Mouse (Mus musculus) erythroid progenitor cell, adult 5-6 weeks (primary cell): ENCODE measurements around the gene Nptn. TPM values are rescaled to one million over a fixed set of nuclear protein-coding genes. Genes with fewer than 3 reads are reported as not detected.

Experiments
- ATAC-seq: replicated peaks from 2 replicates; pipeline ENCODE4 v1.8.0; 2016; ENCODE audit warnings: moderate number of reproducible peaks, mild to moderate bottlenecking, moderate TSS enrichment, inconsistent platforms; ENCODE audit not compliant: poor library complexity, low FRiP score, severe bottlenecking
- total RNA-seq, 2 experiments: library from RNA; stranded (forward) in 1 of 2; stranded (reverse) in 1 of 2; fragments of 150-400 nt in 1 of 2; fragments of 186-747, 209-891 nt in 1 of 2; gene quantifications; 2 replicates each; pipeline versions ENCODE4 v1.2.3 to v1.2.4; 2015 to 2017; ENCODE audit warnings: low replicate concordance in 2 of 2

Gene Nptn
- total RNA-seq, 2 experiments from 2014 or later, result 230 to 552 TPM

DNA sequence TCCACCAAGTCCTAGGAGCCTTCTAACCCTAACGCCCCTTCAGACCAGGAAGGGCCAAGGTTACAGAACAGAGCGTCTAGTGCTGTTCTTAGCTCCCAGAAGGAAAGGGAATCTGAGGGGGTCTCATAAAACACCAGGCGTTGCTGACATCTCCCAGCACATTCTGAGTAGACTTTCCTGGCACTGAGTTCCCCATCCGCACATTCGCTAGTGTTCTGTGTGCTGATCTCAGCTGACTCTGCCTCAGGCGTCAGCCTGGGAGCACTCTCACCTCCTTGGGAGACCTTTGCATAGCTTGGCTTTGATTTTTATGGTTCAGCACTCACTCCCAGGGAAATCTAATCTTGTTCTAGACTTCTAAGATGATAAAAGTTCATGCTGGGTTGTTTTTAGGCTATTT lies 93.3 kb downstream of the Nptn start:
- ATAC-seq, result no peak

DNA sequence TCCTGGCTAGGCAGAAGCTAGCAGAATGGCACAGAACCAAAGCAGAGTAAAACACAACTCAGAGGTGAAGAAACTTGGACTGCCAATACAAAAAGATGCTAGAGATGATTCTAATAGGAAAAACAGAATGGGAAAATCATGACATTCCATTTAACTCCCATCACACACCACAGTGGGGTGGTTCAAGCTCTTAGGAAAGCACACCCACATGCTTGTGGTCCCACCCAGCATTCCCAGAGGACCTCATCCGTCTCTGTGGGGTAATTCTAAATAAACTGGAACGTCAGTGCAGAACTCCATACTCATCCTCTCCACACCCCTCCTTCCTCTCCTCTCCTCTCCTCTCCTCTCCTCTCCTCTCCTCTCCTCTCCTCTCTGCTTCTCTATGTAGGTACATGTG lies 99.4 kb downstream of the Nptn start:
- ATAC-seq, result no peak

DNA sequence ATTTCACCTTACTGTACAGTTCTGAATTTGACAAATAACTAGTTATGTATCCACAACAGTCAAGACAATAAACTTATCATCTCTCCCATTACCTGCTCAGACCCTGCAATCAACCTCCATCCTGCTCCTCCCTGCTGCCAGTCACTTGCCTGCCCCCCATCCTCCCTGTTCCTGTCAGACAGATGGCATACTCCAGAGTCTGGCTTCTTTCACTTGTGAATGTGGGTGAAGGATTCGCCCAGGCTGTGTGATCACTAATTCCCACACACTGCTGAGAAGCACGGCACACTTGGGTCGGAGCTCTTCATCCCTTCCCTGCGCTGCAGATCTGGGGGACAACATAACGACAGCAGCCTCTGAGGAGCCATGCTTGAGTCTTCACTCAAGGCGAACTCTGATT lies 100.1 kb downstream of the Nptn start:
- no peak for ATAC-seq

DNA sequence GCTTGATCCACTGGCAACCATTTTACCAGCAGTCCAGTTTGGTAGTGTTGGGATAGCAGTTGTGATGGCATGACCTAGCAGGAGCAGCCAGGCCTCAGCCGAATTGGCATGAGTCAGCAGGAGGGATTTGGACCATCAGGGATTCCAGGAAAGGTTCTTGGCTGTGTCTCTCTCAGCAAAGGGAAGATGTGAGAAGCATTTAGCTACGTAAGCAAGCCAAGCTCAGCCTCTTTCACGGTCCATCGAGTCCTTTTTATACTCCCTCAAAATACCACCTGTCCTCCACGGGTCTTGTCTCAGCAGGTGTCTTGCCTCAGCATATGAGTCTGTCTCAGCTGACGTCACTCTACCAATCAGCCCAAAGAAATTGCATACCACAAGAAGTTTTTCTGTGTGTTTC lies 101.3 kb downstream of the Nptn start:
- no peak for ATAC-seq

DNA sequence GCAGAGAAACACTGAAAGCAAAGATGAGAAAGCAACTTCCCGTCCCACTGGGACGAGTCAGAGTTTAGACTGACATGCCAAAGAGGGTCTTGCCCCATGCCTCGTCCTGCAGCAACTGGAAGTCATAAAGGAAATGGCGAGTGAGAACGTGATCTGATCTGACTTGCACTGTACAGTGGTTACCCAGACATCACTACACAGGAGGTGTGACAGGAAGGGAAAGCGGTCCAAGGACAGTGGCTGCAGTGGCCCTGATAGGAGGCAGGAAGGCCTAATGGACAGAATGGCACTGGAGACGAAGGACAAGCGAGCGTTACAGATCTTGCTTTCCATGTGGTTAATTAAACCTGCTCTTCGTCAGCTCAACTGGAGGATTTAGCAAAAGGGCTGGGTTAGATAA lies 103.2 kb downstream of the Nptn start:
- no peak for ATAC-seq

DNA sequence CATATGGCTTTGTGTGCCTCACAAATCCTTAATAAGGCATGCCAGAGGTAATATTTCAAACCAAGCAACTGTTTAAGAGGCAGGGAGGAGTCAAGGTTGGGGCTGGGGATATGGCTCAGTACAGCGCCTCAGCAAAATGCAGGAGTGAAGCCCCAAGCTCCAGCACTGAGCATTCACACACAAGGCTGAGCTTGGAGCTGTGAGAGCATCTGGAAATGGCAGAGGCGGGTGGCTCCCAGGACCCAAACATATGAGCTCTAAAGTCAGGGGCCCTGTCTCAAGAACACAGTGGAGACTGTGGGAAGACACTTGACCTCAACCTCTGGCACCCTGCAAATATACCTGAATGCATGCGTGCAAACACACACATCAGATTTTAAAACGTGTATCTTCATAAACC lies 106.0 kb downstream of the Nptn start:
- no peak for ATAC-seq

DNA sequence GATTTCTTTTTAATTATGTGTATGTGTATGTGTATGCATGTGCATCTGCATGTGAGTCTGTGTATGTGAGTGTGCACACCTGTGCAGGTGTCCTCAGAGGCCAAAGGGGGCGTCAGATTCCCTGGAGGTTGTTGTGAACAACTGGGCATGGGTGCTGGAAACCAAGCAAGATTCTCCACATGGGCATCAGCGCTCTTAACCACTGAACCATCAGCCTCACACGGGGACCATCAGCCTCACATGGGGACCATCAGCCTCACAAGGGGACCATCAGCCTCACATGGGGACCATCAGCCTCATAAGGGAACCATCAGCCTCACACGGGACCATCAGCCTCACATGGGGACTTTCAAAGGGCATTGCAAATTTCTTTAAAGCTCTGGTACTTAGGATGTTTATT lies 108.7 kb downstream of the Nptn start:
- ATAC-seq, result no peak

DNA sequence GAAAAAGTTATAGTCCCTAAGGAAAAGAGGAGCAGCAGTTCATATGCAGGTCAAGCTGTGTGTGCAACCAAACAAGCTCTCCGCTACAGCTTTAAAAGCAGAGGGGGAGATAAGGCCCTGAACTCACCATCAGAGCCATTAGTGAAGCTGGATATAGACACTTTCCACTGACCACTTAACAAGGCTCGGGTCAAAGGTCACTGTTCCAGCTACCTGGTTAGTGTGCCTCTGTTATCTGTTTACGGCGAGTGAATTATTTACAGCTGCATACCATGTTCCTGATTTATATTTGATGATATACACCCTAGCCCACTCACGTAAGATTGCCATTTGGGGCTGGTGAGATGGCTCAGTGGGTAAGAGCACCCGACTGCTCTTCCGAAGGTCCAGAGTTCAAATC lies 109.4 kb downstream of the Nptn start:
- ATAC-seq, result no peak

DNA sequence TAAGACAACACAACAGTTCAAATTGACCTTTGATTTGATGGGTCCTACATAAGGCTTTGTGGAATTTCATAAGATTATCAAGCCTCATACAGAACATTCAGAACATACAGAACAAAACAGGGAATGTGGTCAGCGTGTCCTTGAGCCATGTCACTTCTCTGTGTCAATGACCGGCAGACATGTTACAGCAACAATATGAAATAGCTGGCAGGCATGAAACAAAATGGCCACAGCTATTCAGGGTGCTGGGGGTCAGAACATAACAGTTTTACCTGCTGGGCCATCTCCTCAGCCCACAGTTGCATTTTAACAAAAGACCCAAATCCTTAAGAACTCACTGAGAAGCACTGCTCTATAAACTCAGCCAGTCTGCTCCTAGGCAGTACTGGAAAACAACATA lies 116.4 kb downstream of the Nptn start:
- no peak for ATAC-seq

DNA sequence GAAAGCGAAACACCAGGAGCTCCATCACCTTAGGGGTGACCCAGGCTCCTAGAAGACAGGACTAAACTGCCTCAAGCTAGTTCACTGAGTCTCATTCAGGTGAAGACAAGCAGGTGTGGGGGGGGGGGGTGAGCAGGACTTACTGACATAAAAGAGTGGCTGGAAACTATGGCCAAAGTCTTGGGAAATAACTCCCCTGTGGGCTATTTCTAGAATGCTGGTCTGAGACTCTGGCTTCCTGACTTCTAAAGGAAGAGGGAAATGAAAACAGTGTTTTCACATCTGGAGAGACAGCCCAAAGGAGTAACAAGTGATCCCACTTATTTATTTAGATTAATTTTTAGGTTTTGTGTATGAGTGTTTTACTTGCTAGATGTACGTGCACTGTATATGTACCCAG lies 119.7 kb downstream of the Nptn start:
- no peak for ATAC-seq

DNA sequence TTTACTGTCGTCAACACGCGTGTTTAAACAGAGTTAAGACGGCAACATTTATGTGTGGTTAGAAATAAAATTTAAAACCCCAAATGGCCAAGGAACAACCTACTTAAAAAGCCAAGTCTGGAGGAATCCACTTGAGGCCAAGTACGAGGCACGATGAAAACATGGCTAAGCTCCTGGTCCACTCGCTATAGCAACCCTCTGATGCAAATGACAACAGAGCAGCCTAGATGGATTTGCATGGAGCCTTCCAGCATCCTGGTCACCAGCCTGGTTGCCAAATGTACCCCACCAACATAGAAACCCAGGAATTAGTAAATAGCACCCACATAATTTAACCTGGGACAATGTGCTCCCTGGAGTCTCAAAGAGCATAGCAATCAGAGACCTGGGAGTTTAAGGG lies 121.7 kb downstream of the Nptn start:
- no peak for ATAC-seq

DNA sequence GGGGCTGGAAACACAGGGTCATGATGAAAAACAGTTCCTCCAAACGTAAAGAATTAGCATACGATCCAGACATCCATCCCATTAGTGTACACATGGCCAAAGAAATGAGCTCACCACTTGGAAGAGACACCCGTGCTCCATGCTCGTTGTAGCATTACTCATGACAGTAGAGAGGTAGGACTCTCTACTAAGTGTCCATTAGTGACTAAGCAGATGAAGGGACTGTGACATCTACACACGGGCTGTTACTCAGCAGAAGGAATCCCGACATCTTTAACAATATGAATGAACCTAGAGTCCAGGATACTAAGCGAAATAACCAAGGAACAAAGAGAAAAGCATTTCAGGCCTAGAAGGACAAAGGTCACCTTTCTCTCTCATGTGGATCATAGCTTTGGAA lies 124.0 kb downstream of the Nptn start:
- ATAC-seq, result no peak

Other genes with a start within 250 kb of the Nptn start
- not detected in 2 replicates for gene Tbc1d21, start 211.8 kb upstream of the Nptn start, total RNA-seq (2015; ENCODE audit: low replicate concordance)
- not detected in 2 replicates for gene Tbc1d21, start 211.8 kb upstream of the Nptn start, total RNA-seq (2017; ENCODE audit: low replicate concordance)
- gene Insyn1, start 93.6 kb upstream of the Nptn start, total RNA-seq (2015; ENCODE audit: low replicate concordance), result not detected in 2 replicates
- gene Insyn1, start 93.6 kb upstream of the Nptn start, total RNA-seq (2017; ENCODE audit: low replicate concordance), result not detected in 2 replicates
- gene Cd276, start 26.8 kb upstream of the Nptn start, total RNA-seq (2015; ENCODE audit: low replicate concordance), result 0.36 TPM in 1 of 2 replicates, not detected in the other
- gene Cd276, start 26.8 kb upstream of the Nptn start, total RNA-seq (2017; ENCODE audit: low replicate concordance), result not detected in 2 replicates
- gene Rec114, start 161.7 kb downstream of the Nptn start, total RNA-seq (2015; ENCODE audit: low replicate concordance), result 24.3 and 58.7 TPM in 2 replicates
- 2.6 and 63.3 TPM in 2 replicates for gene Rec114, start 161.7 kb downstream of the Nptn start, total RNA-seq (2017; ENCODE audit: low replicate concordance)
- gene Hcn4, start 241.2 kb downstream of the Nptn start, total RNA-seq (2015; ENCODE audit: low replicate concordance), result not detected in 2 replicates
- not detected in 2 replicates for gene Hcn4, start 241.2 kb downstream of the Nptn start, total RNA-seq (2017; ENCODE audit: low replicate concordance)